Mouse (Mus musculus): Measurements from ENCODE around the gene Olfr1449. TPM values are rescaled to one million over a fixed set of nuclear protein-coding genes. Genes with fewer than 3 reads are reported as not detected.
"Not testable (repeated sequence)": the region's sequence is repeated elsewhere in the genome, so short reads cannot be mapped to it uniquely, and the experiment has no call there.

Gene Olfr1449
- not detected in 2 replicates for polyA plus RNA-seq (2012; rRNA removed)

GRCm38 (mm10) chr19:12930540-12930939, at the start of gene Olfr1449:
Gene Olfr1449 (plus strand): TSS chr19:12930840.
- Histone ChIP-seq H3K4me3 (replicated peaks; ENCODE audit: extremely low read depth, low read depth, low read length) (no peak within 1 kb of the TSS), H3K4me1 (ENCODE audit: control insufficient read depth, insufficient read depth, low read length) (no peaks in the 10 kb centered on the region)
- DNase-seq, result no peak
- TF ChIP-seq CTCF (IDR thresholded peaks at IDR 0.05; ENCODE audit: insufficient read depth, low read length) (no peak), POLR2A (IDR thresholded peaks at IDR 0.05; ENCODE audit: borderline replicate concordance, extremely low read depth, low read depth, low read length) (no peak)

GRCm38 (mm10) chr19:12883555-12883954, 47.1 kb upstream of the Olfr1449 start, which contains the start of gene Olfr1445:
Gene Olfr1445 (plus strand): TSS chr19:12883855.
- Histone ChIP-seq H3K4me1 (ENCODE audit: control insufficient read depth, insufficient read depth, low read length) (no peaks in the 10 kb centered on the region), H3K4me3 (replicated peaks; ENCODE audit: extremely low read depth, low read depth, low read length) (no peak within 1 kb of the TSS)
- TF ChIP-seq POLR2A (IDR thresholded peaks at IDR 0.05; ENCODE audit: borderline replicate concordance, extremely low read depth, low read depth, low read length) (no peak), CTCF (IDR thresholded peaks at IDR 0.05; ENCODE audit: insufficient read depth, low read length) (no peak)
- DNase-seq, result no peak
- 83% methylated on average over 2 of the region's 2 CpGs for WGBS

- 78% methylated on average over 1 of the region's 1 CpGs for WGBS
- DNase-seq, result no peak
- Histone ChIP-seq H3K4me1 (ENCODE audit: control insufficient read depth, insufficient read depth, low read length) (no peaks in the 10 kb centered on the region), H3K4me3 (replicated peaks; ENCODE audit: extremely low read depth, low read depth, low read length) (no peak within 1 kb of the TSS)
- TF ChIP-seq POLR2A (IDR thresholded peaks at IDR 0.05; ENCODE audit: borderline replicate concordance, extremely low read depth, low read depth, low read length), result no peak
- no peak for TF ChIP-seq CTCF (IDR thresholded peaks at IDR 0.05; ENCODE audit: insufficient read depth, low read length)
These were observed 37.2 kb upstream of the Olfr1449 start, which contains the start of gene Olfr1446 for GRCm38 (mm10) chr19:12893424-12893823. Gene Olfr1446 (minus strand): TSS chr19:12893524.

- no peak for DNase-seq
- no peak for TF ChIP-seq CTCF (IDR thresholded peaks at IDR 0.05; ENCODE audit: insufficient read depth, low read length)
- TF ChIP-seq POLR2A (IDR thresholded peaks at IDR 0.05; ENCODE audit: borderline replicate concordance, extremely low read depth, low read depth, low read length), result no peak
- WGBS, result 98% methylated on average over 1 of the region's 1 CpGs
- Histone ChIP-seq H3K4me1 (ENCODE audit: control insufficient read depth, insufficient read depth, low read length) (no peaks in the 10 kb centered on the region), H3K4me3 (replicated peaks; ENCODE audit: extremely low read depth, low read depth, low read length) (no peak within 1 kb of the TSS)
These were observed 27.0 kb upstream of the Olfr1449 start, which contains the start of gene Olfr1447 for GRCm38 (mm10) chr19:12903643-12904042. Gene Olfr1447 (minus strand): TSS chr19:12903743.

- WGBS, result 71% methylated on average over 1 of the region's 1 CpGs
- TF ChIP-seq POLR2A (IDR thresholded peaks at IDR 0.05; ENCODE audit: borderline replicate concordance, extremely low read depth, low read depth, low read length) (no peak), CTCF (IDR thresholded peaks at IDR 0.05; ENCODE audit: insufficient read depth, low read length) (no peak)
These were observed 6.3 kb upstream of the Olfr1449 start, which contains the start of gene Olfr1448 for GRCm38 (mm10) chr19:12924319-12924718. Gene Olfr1448 (minus strand): TSS chr19:12924419.

GRCm38 (mm10) chr19:12949958-12950357, 19.3 kb downstream of the Olfr1449 start, which contains the start of gene Olfr1450:
Gene Olfr1450 (plus strand): TSS chr19:12950258.
- Histone ChIP-seq H3K4me3 (replicated peaks; ENCODE audit: extremely low read depth, low read depth, low read length) (no peak within 1 kb of the TSS), H3K4me1 (ENCODE audit: control insufficient read depth, insufficient read depth, low read length) (no peaks in the 10 kb centered on the region)
- DNase-seq, result no peak
- TF ChIP-seq CTCF (IDR thresholded peaks at IDR 0.05; ENCODE audit: insufficient read depth, low read length) (no peak), POLR2A (IDR thresholded peaks at IDR 0.05; ENCODE audit: borderline replicate concordance, extremely low read depth, low read depth, low read length) (no peak)
- 92% methylated on average over 1 of the region's 1 CpGs for WGBS

More at GRCm38 (mm10) chr19:12924319-12924718, 6.3 kb upstream of the Olfr1449 start, which contains the start of gene Olfr1448:
- H3K4me1 ChIP-seq (ENCODE audit: control insufficient read depth, insufficient read depth, low read length), result no peaks in the 10 kb centered on the region
- no peak for DNase-seq
- H3K4me3 ChIP-seq (replicated peaks; ENCODE audit: extremely low read depth, low read depth, low read length), result no peak within 1 kb of the TSS

- not testable (repeated sequence) for H3K4me3 ChIP-seq (replicated peaks; ENCODE audit: extremely low read depth, low read depth, low read length)
- WGBS, result 77% methylated on average over 5 of the region's 5 CpGs
These were observed 39.4 kb downstream of the Olfr1449 start for GRCm38 (mm10) chr19:12970082-12970481.

More at GRCm38 (mm10) chr19:12970082-12970481, 39.4 kb downstream of the Olfr1449 start:
- not testable (repeated sequence) for H3K4me1 ChIP-seq (ENCODE audit: control insufficient read depth, insufficient read depth, low read length); DNase-seq

Other genes starting within 250 kb of the Olfr1449 start
- 0.06 TPM in 1 of 2 replicates, not detected in the other for gene Keg1, start 235.1 kb upstream of the Olfr1449 start, polyA plus RNA-seq (2012; rRNA removed)
- 0.70 and 1.0 TPM in 2 replicates for gene Cntf, start 165.2 kb upstream of the Olfr1449 start, polyA plus RNA-seq (2012; rRNA removed)
- 10.9 and 14.7 TPM in 2 replicates for gene Zfp91, start 134.7 kb upstream of the Olfr1449 start, polyA plus RNA-seq (2012; rRNA removed)
- gene Lpxn, start 134.6 kb upstream of the Olfr1449 start, polyA plus RNA-seq (2012; rRNA removed), result 3.8 and 6.1 TPM in 2 replicates
- not detected in 2 replicates for gene Gm5244, start 84.2 kb upstream of the Olfr1449 start, polyA plus RNA-seq (2012; rRNA removed)
- not detected in 2 replicates for gene Olfr1444, start 73.6 kb upstream of the Olfr1449 start, polyA plus RNA-seq (2012; rRNA removed)
- not detected in 2 replicates for gene Olfr1445, start 47.0 kb upstream of the Olfr1449 start, polyA plus RNA-seq (2012; rRNA removed)
- gene Olfr1446, start 37.3 kb upstream of the Olfr1449 start, polyA plus RNA-seq (2012; rRNA removed), result not detected in 2 replicates
- gene Olfr1447, start 27.1 kb upstream of the Olfr1449 start, polyA plus RNA-seq (2012; rRNA removed), result not detected in 2 replicates
- gene Olfr1448, start 6.4 kb upstream of the Olfr1449 start, polyA plus RNA-seq (2012; rRNA removed), result not detected in 2 replicates
- gene Olfr1450, start 19.4 kb downstream of the Olfr1449 start, polyA plus RNA-seq (2012; rRNA removed), result not detected in 2 replicates
- not detected in 2 replicates for gene Olfr1451, start 64.2 kb downstream of the Olfr1449 start, polyA plus RNA-seq (2012; rRNA removed)
- gene Olfr1453, start 97.5 kb downstream of the Olfr1449 start, polyA plus RNA-seq (2012; rRNA removed), result not detected in 2 replicates
- not detected in 2 replicates for gene Olfr1454, start 129.8 kb downstream of the Olfr1449 start, polyA plus RNA-seq (2012; rRNA removed)
- gene Olfr1457, start 167.1 kb downstream of the Olfr1449 start, polyA plus RNA-seq (2012; rRNA removed), result not detected in 2 replicates
- gene Olfr1458, start 175.9 kb downstream of the Olfr1449 start, polyA plus RNA-seq (2012; rRNA removed), result not detected in 2 replicates
- gene Olfr1459, start 218.7 kb downstream of the Olfr1449 start, polyA plus RNA-seq (2012; rRNA removed), result not detected in 2 replicates
- not detected in 2 replicates for gene Olfr1461, start 232.2 kb downstream of the Olfr1449 start, polyA plus RNA-seq (2012; rRNA removed)